Mouse (Mus musculus) hindbrain, embryonic 15.5 days (tissue): ENCODE measurements at regions not wholly inside any gene's neighbourhood (a gene's known extent, or its start where the extent isn't known, plus 50 kb on each side); places are given as distances from the start of the nearest gene placed in this dataset.

Experiments
- ATAC-seq: fragments of 200-750 bp; cut with Nextera tagmentation; 2 replicates; pipeline ENCODE4 v1.8.0; 2017; ENCODE audit warnings: low read depth, moderate number of reproducible peaks, moderate TSS enrichment; ENCODE audit not compliant: low FRiP score
- H3K27ac ChIP-seq: fragments of 300-500 bp; sonication (generic); replicated peaks from 2 replicates; pipeline ENCODE4 v1.5.1; 2015; ENCODE audit warnings: mild to moderate bottlenecking, inconsistent platforms
- H3K27me3 ChIP-seq: fragments of 300-500 bp; sonication (generic); 2 replicates; pipeline ENCODE4 v1.6.1; 2015; ENCODE audit warnings: control low read depth, inconsistent platforms
- H3K36me3 ChIP-seq: fragments of 300-500 bp; sonication (generic); 2 replicates; pipeline ENCODE4 v1.6.1; 2015; ENCODE audit warnings: control low read depth, inconsistent platforms
- H3K4me1 ChIP-seq: fragments of 300-500 bp; sonication (generic); replicated peaks from 2 replicates; pipeline ENCODE4 v1.6.1; 2015; ENCODE audit warnings: control low read depth, inconsistent platforms
- H3K4me2 ChIP-seq: fragments of 300-500 bp; sonication (generic); 2 replicates; pipeline ENCODE4 v1.6.1; 2015; ENCODE audit warnings: moderate library complexity, mild to moderate bottlenecking, inconsistent platforms
- H3K4me3 ChIP-seq: fragments of 300-500 bp; sonication (generic); 2 replicates; pipeline ENCODE4 v1.5.1; 2015; ENCODE audit warnings: mild to moderate bottlenecking, inconsistent platforms
- H3K9ac ChIP-seq: fragments of 300-500 bp; sonication (generic); 2 replicates; pipeline ENCODE4 v1.6.1; 2015; ENCODE audit warnings: inconsistent platforms
- H3K9me3 ChIP-seq: fragments of 300-500 bp; sonication (generic); 2 replicates; pipeline ENCODE4 v1.6.1; 2016; ENCODE audit warnings: control low read depth, inconsistent platforms
- WGBS: fragments of 180-500 bp; shearing (Covaris S2); methylation state at CpG from one replicate; pipeline ENCODE4 v1.1.7; 2015; 5-methylcytosine and 5-hydroxymethylcytosine counted together

DNA sequence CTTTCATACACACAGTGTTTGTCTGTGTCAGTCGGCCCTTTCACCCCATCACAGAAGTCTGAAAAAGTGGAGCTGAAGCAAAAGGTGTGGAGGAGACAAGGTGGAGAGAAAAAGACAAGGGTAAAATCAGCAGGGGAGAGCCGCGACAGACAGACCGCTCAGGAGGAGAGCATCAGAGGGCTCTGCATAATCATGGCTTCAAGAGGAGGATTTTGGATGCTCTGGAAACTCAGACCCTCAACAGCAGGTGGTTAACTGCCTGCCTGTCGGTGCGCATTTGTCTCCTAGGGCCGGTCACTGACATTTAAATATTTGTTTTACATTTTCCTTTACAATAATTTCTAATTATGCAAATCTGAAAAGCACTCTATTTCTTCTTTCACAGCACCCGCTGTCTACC lies 100.6 kb upstream of the Zfp42 start:
- H3K9me3 ChIP-seq, result no peaks in the 10 kb centered on the region
- no peaks in the 10 kb centered on the region for H3K27me3 ChIP-seq
- peak overlapping the region; percentile 11 for H3K4me2 ChIP-seq
- H3K27ac ChIP-seq, result no peak overlapping the region
- H3K4me1 ChIP-seq, result peaks cover 5% of the 10 kb centered on the region
- WGBS, result 14% methylated on average over 8 of the region's 8 CpGs
- ATAC-seq, result no peak
- no peaks in the 10 kb centered on the region for H3K36me3 ChIP-seq
- H3K4me3 ChIP-seq, result no peak overlapping the region
- no peak overlapping the region for H3K9ac ChIP-seq

DNA sequence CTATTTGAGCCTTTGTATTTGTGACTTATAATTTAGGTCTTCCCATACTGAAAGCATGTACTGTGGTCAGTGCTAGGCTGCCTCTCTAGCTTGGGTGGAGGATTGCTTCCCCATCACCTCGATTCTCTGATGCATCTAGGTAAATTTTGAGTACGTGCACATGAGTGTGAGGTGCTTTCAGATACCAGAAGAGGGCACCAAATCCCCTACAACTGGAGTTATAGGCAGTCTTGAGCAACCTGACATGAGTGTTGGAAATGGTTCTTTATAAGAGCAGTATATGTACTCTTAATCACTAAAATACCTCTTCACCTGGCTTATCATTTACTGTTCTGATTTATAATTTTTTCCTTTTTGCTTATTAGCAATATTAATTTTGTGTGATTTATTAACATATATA lies 86.3 kb upstream of the Zfp42 start:
- 90% methylated on average over 2 of the region's 2 CpGs for WGBS
- no peaks in the 10 kb centered on the region for H3K9me3 ChIP-seq

GRCm38 (mm10) chr8:43390422-43391170 lies 83.8 kb upstream of the Zfp42 start:
- Histone ChIP-seq H3K4me3 (no peak overlapping the region), H3K36me3 (no peaks in the 10 kb centered on the region), H3K9ac (no peak overlapping the region), H3K27ac (no peak overlapping the region), H3K27me3 (no peaks in the 10 kb centered on the region), H3K9me3 (no peaks in the 10 kb centered on the region), H3K4me2 (no peak overlapping the region), H3K4me1 (no peaks in the 10 kb centered on the region)
- ATAC-seq, result no peak; the same call in 1 of the 2 replicates
- WGBS, result 64% methylated on average over 9 of the region's 9 CpGs

More for the DNA sequence above, 86.3 kb upstream of the Zfp42 start:
- no peaks in the 10 kb centered on the region for H3K4me1 ChIP-seq
- ATAC-seq, result no peak
- H3K9ac ChIP-seq, result no peak overlapping the region
- H3K4me2 ChIP-seq, result no peak overlapping the region
- no peak overlapping the region for H3K4me3 ChIP-seq
- H3K36me3 ChIP-seq, result no peaks in the 10 kb centered on the region
- H3K27me3 ChIP-seq, result no peaks in the 10 kb centered on the region
- H3K27ac ChIP-seq, result no peak overlapping the region
